Mouse (Mus musculus) brain, embryonic 14.5 days (tissue): ENCODE measurements around the gene Bpnt1. TPM values are rescaled to one million over a fixed set of nuclear protein-coding genes. Genes with fewer than 3 reads are reported as not detected.
A peak's percentile ranks its signal among the peaks of the same experiment; 100 is the strongest.
"Not testable (repeated sequence)": the region's sequence is repeated elsewhere in the genome, so short reads cannot be mapped to it uniquely, and the experiment has no call there.

Experiments
- DNase-seq: peaks from one replicate; pipeline ENCODE4 v3.0.0-alpha.2; 2011; ENCODE audit warnings: low read depth
- CTCF ChIP-seq: fragments of 200-500 bp; IDR thresholded peaks from 2 replicates; pipeline ENCODE4 v1.5.1; 2012; ENCODE audit warnings: inconsistent platforms, mild to moderate bottlenecking, moderate library complexity, borderline replicate concordance; ENCODE audit not compliant: insufficient read depth, insufficient read length; ENCODE audit errors: extremely low read depth
- POLR2A ChIP-seq: fragments of 200-500 bp; IDR thresholded peaks from 2 replicates; pipeline ENCODE4 v1.6.1; 2012; ENCODE audit warnings: mild to moderate bottlenecking, inconsistent platforms, borderline replicate concordance; ENCODE audit not compliant: poor library complexity, insufficient read depth, insufficient read length, severe bottlenecking; ENCODE audit errors: extremely low read depth
- polyA plus RNA-seq: library from polyadenylated mRNA; depleted of rRNA; stranded (reverse); fragments of >200 nt; gene quantifications from 2 replicates; pipeline ENCODE4 v1.2.3, GENCODE M21; 2012

The Bpnt1 gene
- polyA plus RNA-seq, 1 experiment, result 41.8 TPM

DNA sequence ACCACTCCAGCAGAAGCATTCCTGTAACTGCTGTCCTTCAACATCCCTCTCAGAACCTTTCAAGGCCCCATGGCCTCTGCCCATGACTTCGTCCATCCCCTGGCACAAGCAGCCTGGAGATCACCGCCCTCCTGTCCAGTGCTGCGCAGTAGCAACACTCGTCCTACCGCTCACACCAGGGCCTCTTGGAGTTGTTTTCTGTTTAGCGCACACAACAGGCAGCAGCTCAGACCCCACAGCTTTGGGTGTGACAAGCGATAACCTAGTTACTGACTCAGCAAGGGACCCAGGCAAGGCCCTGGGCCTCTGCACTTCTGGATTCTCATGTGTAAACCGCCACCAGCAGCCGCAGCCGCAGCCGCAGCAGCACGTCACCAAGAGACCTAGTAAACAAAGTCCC lies 25.1 kb upstream of the Bpnt1 start:
- no peak for TF ChIP-seq CTCF
- TF ChIP-seq POLR2A, result no peak
- no peak for DNase-seq

DNA sequence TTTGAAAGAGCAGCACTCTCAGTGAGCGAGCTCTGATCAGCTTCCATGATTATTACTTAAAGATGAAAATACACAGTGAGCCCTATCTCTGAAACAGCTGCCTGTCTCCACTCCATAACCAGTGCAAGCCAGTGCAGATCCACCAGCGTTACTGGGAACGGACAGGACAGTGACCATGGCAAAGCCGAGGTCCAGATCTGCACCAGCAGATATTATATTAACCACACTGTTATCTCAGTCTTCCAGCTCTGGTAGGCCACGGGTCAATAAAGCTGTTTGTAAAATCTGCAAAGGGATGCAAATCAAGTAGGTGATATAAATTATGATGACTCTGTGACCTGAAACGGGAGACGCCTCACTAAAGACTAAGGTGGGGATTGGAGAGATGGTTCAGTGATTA lies 24.3 kb upstream of the Bpnt1 start:
- no peak for DNase-seq
- TF ChIP-seq CTCF (no peak), POLR2A (no peak)

DNA sequence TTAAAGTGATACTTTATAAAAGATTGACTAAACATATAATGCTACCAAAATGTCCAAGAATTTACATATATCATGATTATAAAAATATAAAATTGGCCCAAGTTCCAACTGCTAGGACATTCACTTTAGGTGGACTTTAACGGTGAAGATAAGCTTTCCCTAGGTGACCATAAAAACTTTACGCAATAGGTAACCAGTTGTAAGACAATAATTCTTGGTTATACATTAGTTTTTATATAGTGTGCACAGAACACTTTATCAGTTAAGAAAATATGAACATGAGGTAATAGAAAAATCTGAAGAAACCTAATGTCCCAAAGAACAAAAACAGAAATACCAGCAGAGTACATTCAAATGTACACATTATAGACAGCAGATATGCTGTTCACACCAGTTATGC lies 23.6 kb upstream of the Bpnt1 start:
- TF ChIP-seq POLR2A, result no peak
- DNase-seq, result no peak

DNA sequence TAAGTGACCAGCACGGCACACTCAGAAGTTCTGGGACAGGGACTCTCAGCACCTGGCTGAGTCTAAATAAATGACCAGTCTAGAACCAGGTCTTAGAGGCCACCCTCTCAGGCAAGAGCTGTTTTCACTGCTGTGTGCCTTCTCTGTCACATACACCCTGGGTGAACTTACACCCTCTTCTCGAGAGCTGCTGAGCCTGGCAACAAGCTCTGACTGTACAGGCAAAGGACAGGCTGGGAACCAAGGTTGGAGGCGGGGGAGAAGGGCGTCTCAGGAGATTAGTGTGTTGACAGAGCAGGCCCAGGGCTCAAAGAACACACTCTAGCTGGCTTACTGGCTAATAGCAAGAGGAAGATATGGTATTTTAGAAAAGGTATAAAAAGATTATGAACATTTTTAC lies 23.0 kb upstream of the Bpnt1 start:
- DNase-seq, result no peak
- no peak for TF ChIP-seq POLR2A
- TF ChIP-seq CTCF, result no peak

DNA sequence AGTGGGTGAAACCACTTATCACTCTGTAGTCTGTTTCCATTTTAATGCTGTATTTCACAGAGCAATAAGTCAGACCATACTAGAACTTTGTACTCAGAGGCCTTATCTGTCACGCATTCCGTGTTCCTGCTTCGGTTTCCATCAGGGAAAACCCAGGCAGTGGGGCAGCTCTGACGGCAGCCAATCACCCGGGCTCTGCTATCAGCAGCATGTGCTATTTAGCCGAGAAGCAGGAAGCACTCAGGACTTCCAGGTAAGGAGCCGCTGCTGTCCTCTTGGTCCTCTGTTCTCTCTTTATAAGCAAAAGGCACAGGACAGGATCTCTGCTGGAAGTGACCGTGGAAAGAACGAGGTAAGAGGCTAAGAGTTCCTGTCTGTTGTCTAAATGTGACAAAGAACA lies 20.0 kb upstream of the Bpnt1 start:
- no peak for DNase-seq
- TF ChIP-seq CTCF, result no peak

DNA sequence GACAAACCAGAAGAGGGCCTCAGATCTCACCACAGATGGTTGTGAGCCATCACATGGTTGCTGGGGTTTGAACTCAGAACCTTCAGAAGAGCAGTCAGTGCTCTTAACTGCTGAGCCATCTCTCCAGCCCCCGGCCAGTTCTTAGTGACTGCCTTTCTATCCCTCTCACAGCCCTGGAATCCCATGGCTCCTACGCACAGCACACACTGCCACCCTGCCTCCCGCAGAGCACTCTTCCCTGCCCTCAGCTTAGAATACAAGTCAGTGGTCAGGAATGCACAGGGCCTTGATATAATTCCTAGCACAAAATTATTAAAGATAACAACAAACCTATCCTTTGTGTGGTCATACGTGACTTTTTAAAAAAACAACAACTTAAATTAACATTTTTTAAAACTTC lies 17.4 kb upstream of the Bpnt1 start:
- TF ChIP-seq CTCF, result no peak
- no peak for TF ChIP-seq POLR2A
- no peak for DNase-seq

DNA sequence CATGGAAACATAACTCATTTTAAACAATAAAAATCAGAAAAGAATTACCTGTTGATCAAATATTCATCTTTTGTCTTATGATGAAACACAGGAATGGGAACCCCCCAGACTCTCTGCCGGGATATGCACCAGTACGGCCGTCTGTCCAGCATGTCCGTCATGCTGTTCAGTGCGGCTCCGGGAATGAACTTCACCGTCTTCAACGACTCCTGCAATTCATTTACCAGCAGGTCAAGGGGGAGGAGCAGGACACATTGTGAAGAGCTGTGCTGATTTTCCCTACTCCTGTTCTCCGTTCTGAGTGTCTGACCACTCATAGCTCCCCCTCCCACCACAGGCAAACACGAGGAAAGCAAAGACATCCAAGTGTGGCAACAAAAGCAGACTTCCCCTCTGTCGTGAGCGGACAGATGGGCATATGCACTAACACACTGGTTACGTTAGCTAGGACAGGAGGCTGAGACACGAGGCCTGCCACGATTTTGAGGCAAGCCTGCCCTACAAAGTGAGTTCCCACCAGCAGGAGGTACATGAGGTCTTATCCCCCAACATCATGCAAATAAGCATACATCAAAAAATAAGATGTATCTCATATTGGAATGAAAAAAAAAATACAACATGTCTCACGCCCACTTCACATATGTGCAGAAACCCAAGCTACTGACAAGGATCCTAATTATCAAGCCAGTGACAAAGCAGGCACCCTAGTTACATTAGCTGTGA lies 15.9 kb upstream of the Bpnt1 start:
- TF ChIP-seq CTCF (no peak), POLR2A (no peak)
- DNase-seq, result peak; percentile 18

DNA sequence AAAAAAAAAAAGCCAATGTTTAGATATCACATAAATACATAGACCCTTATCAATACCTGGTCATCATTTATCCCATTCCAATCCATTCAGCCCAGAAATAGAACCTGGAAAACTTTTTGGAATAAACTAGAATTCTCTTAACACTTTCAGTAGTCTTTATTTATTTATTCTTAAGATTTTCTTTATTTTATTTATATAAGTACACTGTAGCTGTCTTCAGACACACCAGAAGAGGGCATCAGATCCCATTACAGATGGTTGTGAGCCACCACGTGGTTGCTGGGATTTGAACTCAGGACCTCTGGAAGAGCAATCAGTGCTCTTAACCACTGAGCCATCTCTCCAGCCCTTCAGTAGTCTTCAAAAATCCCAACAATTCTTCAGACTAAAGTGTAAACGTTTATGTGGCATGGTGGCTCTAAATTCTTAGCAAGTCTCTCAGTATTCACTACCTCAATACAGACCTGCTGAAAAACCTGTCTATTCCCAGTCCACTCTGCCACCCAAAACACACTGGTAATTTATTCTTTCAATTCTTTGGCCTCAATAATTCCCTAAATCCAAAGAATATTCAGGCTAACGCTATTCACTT lies 4.1 kb upstream of the Bpnt1 start:
- not testable (repeated sequence) for DNase-seq

DNA sequence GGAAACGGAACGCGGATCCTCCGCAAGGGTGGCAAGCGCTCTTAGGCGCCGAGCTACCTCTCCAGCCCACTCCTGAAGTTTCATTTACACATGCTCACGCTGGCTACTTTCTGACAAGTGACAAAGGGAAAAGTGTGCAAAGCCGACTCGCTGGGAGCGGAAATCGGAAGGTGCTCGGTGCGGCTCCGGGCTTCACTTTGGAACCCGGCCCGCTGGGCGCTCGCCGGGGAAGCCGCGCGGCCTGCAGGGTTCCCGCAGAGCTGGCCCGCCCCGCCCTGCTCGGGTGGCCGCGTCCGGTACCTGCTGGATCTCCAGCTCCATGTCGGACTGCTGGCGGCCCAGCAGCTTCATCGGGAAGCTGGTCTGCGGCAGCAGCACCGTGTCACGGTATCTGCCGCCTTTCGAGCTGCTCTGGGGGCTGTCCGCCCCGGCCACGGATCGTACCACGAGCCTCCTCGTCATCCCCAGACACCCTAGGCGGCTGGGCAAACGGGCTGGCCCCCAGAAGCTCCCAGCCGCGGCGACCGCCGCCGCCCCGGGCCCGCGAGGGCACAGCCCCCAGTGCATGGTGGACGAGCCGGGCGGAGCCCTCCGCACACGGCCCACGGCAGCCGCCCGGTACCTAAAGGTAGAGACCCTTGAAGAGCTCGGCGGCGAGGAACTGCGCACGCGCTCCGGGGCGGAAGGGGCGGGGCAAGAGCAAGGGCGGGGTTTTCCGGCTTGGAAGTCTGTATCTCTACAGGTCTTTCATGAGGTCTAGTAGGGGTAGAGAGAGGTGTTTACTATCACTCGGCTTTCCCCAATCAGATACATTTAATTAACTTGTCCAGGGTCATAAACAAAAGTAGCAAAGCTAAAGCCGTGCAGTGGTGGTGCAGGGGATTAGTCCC lies 3.0 kb upstream of the Bpnt1 start, which contains the start of gene Iars2:
Iars2 (minus strand) TSS at position 676 of the 890 bp plus-strand sequence.
- TF ChIP-seq POLR2A (peak; percentile 84), CTCF (no peak)
- peak; percentile 96 for DNase-seq

DNA sequence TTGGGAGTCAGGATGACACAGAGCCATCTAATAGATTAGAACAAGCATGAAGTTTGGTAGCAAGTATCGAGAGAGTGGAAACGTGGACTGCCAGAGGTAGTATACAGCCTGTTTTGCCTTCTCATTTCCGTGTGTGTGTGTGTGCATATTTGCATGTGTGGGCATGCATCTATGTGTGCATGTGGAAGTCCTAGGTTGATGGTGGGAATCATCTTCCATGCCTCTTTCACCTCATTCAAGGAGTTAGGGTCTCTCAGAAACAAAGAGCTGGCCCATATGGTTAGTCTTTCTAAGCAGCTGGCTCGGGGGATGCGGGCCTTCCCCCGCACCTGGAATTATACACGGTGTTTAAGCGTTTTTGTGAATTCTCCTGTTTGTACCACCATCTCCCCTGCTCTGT lies 2.1 kb upstream of the Bpnt1 start:
- no peak for TF ChIP-seq POLR2A
- TF ChIP-seq CTCF, result no peak
- DNase-seq, result no peak

DNA sequence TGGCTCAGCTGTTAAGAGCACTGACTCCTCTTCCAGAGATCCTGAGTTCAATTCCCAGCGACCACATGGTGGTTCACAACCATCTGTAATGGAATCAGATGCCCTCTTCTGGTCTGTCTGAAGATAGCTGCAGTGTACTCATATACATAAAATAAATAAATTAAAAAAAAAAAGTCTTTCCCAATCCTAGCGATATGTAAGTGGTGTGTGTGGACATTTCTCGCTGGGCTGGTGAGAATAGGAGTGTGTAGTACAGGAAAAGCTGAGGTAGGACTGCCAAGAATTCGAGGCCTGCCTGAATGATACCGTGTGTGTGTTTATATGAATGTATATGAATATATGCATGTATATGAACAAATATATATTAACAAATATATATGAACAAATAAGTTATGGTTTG lies 585 bp upstream of the Bpnt1 start:
- TF ChIP-seq CTCF, result no peak
- TF ChIP-seq POLR2A, result no peak
- peak; percentile 5 for DNase-seq

DNA sequence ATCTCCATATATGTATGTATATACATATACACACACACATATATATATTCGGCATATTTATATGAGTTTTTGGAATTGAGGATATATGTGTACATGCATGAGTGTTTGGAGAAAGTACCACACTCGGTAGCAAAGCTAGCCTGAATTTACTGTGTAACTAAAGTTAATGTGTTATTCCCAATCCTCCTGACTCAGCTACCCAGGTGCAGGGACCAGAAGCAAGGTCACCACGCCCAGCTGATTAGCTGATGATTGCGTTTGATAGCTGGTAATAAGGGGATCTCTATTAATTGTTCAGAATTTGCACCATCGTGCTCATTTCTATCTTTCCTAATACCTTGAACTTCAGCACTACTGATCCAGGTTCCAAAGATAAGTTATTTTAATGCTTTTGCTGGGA lies 1.7 kb downstream of the Bpnt1 start:
- no peak for DNase-seq
- TF ChIP-seq CTCF (no peak), POLR2A (no peak)

DNA sequence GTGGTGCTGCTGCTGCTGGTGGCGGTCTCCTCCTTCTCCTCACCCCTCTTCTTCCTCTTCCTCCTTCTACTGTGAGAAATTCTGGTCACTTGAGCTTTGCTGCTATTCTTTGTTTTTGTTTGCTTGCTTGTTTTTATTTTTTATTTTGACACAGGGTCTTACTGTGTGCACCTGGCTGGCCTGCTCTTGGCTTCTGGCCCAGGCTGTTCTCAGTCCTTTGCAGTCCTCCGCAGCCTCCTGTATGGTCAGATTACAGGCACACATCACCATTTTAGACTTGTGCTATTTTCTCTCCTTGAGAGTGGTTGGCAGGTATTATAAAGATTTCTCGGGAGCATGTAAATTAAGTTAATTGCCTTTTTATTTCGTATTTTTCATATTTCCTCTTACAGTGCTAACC lies 2.2 kb downstream of the Bpnt1 start:
- TF ChIP-seq POLR2A (no peak), CTCF (no peak)
- no peak for DNase-seq
